ENCODE assay signal across 9 mouse cellular contexts in genomic region chr9:41612802-41613550, GRCm38 (mm10).
DNase-seq lines count a peak whose midpoint lies in the region; ATAC-seq and TF ChIP-seq lines count a peak whose summit lies in the region.
"Had no signal": no experiment of that assay in that cellular context is flagged by ENCODE, and none has a peak within 500 bp of the region (broad histone marks: within the 10 kb centered on the region; RNA-seq: fewer than 3 reads in every experiment).

No protein-coding gene starts in this region.

- no peaks in the 10 kb centered on the region for H3K36me3 ChIP-seq in heart, embryonic 11.5 days (ENCODE audit: control insufficient read depth, insufficient read depth, low read length)
- H3K36me3 ChIP-seq in hindbrain, embryonic 10.5 days = no peaks in the 10 kb centered on the region
- H3K36me3 ChIP-seq in midbrain, embryonic 13.5 days = 0 out of 2 replicates have a peak, but pooled peaks cover 3% of the 10 kb centered on the region

- no peak for ATAC-seq in heart, embryonic 11.5 days (replicated peaks; ENCODE audit: insufficient number of reproducible peaks, low FRiP score, low TSS enrichment)
- ATAC-seq in midbrain, embryonic 13.5 days = peak; percentile 46

- H3K27ac ChIP-seq in heart, embryonic 11.5 days (ENCODE audit: low read depth, low read length) = peak overlapping the region; percentile 57
- H3K27ac ChIP-seq in hindbrain, embryonic 10.5 days = peak overlapping the region; percentile 84
- H3K27ac ChIP-seq in midbrain, embryonic 13.5 days = peak overlapping the region; percentile 97
- H3K27ac ChIP-seq: macrophage had no signal

- peaks cover 12% of the 10 kb centered on the region; the same call in 1 of the 2 replicates for H3K4me1 ChIP-seq in heart, embryonic 11.5 days (ENCODE audit: control insufficient read depth, insufficient read depth, low read length)
- H3K4me1 ChIP-seq in hindbrain, embryonic 10.5 days (replicated peaks) = peaks cover 54% of the 10 kb centered on the region
- H3K4me1 ChIP-seq in midbrain, embryonic 13.5 days (replicated peaks) = peaks cover 56% of the 10 kb centered on the region

- WGBS in heart, embryonic 11.5 days (ENCODE audit: insufficient replicate concordance) = 63% methylated on average over 14 of the region's 14 CpGs
- WGBS in hindbrain, embryonic 10.5 days = 58% methylated on average over 14 of the region's 14 CpGs
- WGBS in midbrain, embryonic 13.5 days = 9% methylated on average over 14 of the region's 14 CpGs

- DNase-seq in heart, postnatal 25 days (ENCODE audit: low spot score) = no peak
- DNase-seq in brain, embryonic 14.5 days (ENCODE audit: low read depth) = peak; percentile 83
- no peak for DNase-seq in hindbrain, embryonic 10.5 days (ENCODE audit: low spot score)
- DNase-seq in embryo, embryonic 10.5 days (ENCODE audit: low spot score) = no peak
- no peak for DNase-seq in urinary bladder, postnatal 14 days (ENCODE audit: low spot score)
- DNase-seq in layer of hippocampus, postnatal 14 days (ENCODE audit: low spot score in 2 of 2) = no peak

- no peaks in the 10 kb centered on the region for H3K9me3 ChIP-seq in heart, embryonic 11.5 days (replicated peaks; ENCODE audit: control insufficient read depth, low read length)
- H3K9me3 ChIP-seq in hindbrain, embryonic 10.5 days = no peaks in the 10 kb centered on the region
- no peaks in the 10 kb centered on the region for H3K9me3 ChIP-seq in midbrain, embryonic 13.5 days

- intact Hi-C loops in heart, postnatal 25 days (cut with DNase I) = no loop called here

- TF ChIP-seq POLR2A in brain, embryonic 14.5 days (IDR thresholded peaks at IDR 0.05; ENCODE audit: borderline replicate concordance, extremely low read depth, insufficient read depth, insufficient read length, poor library complexity, severe bottlenecking) = no peak

- H3K9ac ChIP-seq in heart, embryonic 11.5 days (ENCODE audit: low read depth, low read length) = peak overlapping the region; percentile 30; the same call in 1 of the 2 replicates
- H3K9ac ChIP-seq in midbrain, embryonic 13.5 days (replicated peaks) = peak overlapping the region; percentile 57

- no peak for TF ChIP-seq CTCF in brain, embryonic 14.5 days (IDR thresholded peaks at IDR 0.05; ENCODE audit: borderline replicate concordance, extremely low read depth, insufficient read depth, insufficient read length)

- H3K27me3 ChIP-seq in heart, embryonic 11.5 days (ENCODE audit: control insufficient read depth, insufficient read depth, low read length) = no peaks in the 10 kb centered on the region
- no peaks in the 10 kb centered on the region for H3K27me3 ChIP-seq in hindbrain, embryonic 10.5 days (ENCODE audit: insufficient read depth, poor library complexity, severe bottlenecking)
- no peaks in the 10 kb centered on the region for H3K27me3 ChIP-seq in midbrain, embryonic 13.5 days

- peak overlapping the region; percentile 46 for H3K4me2 ChIP-seq in heart, embryonic 11.5 days
- peak overlapping the region; percentile 45 for H3K4me2 ChIP-seq in midbrain, embryonic 13.5 days (replicated peaks)

- no peak overlapping the region for H3K4me3 ChIP-seq in heart, embryonic 11.5 days (ENCODE audit: low read depth, low read length)
- peak overlapping the region; percentile 36 for H3K4me3 ChIP-seq in hindbrain, embryonic 10.5 days
- peak overlapping the region; percentile 18 for H3K4me3 ChIP-seq in midbrain, embryonic 13.5 days (replicated peaks)
